ENCODE assay signal across 1 mouse cellular context in genomic region chr5:31188223-31188840, GRCm38 (mm10).
TF ChIP-seq lines count a peak whose summit lies in the region.

No protein-coding gene starts in this region.

TF ChIP-seq in MEL, 35 proteins besides CTCF, POLR2A, EP300 and RAD21 (continued from another document):
- TF ChIP-seq BHLHE40 (IDR thresholded peaks at IDR 0.05; ENCODE audit: borderline replicate concordance, low read depth, low read length) (no peak), ZNF384 (IDR thresholded peaks at IDR 0.05; ENCODE audit: low read depth, low read length) (0 out of 2 replicates have a peak, but pooled peaks have one; percentile 21), RCOR1 (IDR thresholded peaks at IDR 0.05; ENCODE audit: low read depth, low read length) (no peak), MAX (IDR thresholded peaks at IDR 0.05; ENCODE audit: low read length) (peak; percentile 26; the same call in 1 of the 2 replicates), TBP (IDR thresholded peaks at IDR 0.05; ENCODE audit: low read depth, low read length) (peak; percentile 72), UBTF (IDR thresholded peaks at IDR 0.05; ENCODE audit: borderline replicate concordance, insufficient read depth, low read depth, low read length) (no peak), GABPA (IDR thresholded peaks at IDR 0.05; ENCODE audit: low read depth, low read length) (no peak), MAFK (IDR thresholded peaks at IDR 0.05; ENCODE audit: borderline replicate concordance, low read depth, low read length) (no peak), MYB (IDR thresholded peaks at IDR 0.05; ENCODE audit: low read depth, low read length) (no peak), HCFC1 (IDR thresholded peaks at IDR 0.05; ENCODE audit: low read depth, low read length) (peak; percentile 23; the same call in 1 of the 2 replicates), SIN3A (IDR thresholded peaks at IDR 0.05; ENCODE audit: low read length) (peak; percentile 46; the same call in 1 of the 2 replicates), TCF12 (IDR thresholded peaks at IDR 0.05; ENCODE audit: low read depth, low read length) (no peak)
